Mouse (Mus musculus) brain, embryonic 14.5 days (tissue): ENCODE measurements at regions not wholly inside any gene's neighbourhood (a gene's known extent, or its start where the extent isn't known, plus 50 kb on each side); places are given as distances from the start of the nearest gene placed in this dataset.

ENCODE experiments used
- DNase-seq: peaks from one replicate; pipeline ENCODE4 v3.0.0-alpha.2; 2011; ENCODE audit warnings: low read depth
- CTCF ChIP-seq: fragments of 200-500 bp; IDR thresholded peaks from 2 replicates; pipeline ENCODE4 v1.5.1; 2012; ENCODE audit warnings: inconsistent platforms, mild to moderate bottlenecking, moderate library complexity, borderline replicate concordance; ENCODE audit not compliant: insufficient read depth, insufficient read length; ENCODE audit errors: extremely low read depth
- POLR2A ChIP-seq: fragments of 200-500 bp; IDR thresholded peaks from 2 replicates; pipeline ENCODE4 v1.6.1; 2012; ENCODE audit warnings: mild to moderate bottlenecking, inconsistent platforms, borderline replicate concordance; ENCODE audit not compliant: poor library complexity, insufficient read depth, insufficient read length, severe bottlenecking; ENCODE audit errors: extremely low read depth

- TF ChIP-seq CTCF: no peak
- TF ChIP-seq POLR2A: no peak
- peak; percentile 52 for DNase-seq
These were observed 323.8 kb downstream of the Slc4a3 start for GRCm38 (mm10) chr1:75869846-75870245.

GRCm38 (mm10) chr1:75873911-75874310, 327.8 kb downstream of the Slc4a3 start:
- TF ChIP-seq CTCF: no peak
- TF ChIP-seq POLR2A: no peak
- DNase-seq: no peak

DNA sequence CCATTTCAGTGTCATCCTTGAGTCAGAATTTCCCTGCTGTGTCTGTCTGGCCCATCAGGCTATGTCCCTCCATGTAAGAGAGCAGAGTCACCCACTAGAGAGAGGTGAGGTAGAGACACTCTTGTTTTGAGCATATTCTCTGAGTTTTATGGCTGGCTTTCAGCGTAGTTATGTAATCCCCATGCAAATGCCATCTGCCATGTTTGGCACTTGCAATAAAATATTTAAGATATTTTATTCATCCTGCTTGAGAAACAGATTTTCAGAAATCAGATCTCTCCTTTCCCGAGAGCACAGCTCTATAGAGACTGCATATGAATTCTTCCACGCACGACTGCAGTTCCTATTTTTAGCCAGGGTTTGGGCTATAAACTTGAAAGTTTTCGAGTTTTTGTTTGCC, 331.1 kb downstream of the Slc4a3 start:
- TF ChIP-seq POLR2A (no peak), CTCF (no peak)
- peak; percentile 48 for DNase-seq

DNA sequence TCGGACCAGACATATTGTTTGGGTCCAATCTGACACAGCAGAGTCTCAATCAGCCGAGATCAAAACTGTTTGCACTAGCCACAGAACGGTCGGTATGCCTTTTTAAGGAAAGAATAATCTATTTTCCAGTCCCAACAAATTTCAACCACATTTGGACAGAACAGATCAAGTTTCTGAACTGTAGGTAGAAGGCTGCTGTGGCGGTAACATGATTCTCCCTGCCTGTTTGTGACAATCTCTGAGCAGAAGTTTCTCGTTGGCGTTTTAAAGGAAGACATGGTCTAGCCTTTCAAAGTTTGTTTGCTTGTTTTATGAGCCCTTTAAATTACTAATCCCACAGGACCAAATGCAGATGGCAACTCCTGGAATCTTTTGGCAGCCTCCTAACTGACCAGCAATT, 339.6 kb downstream of the Slc4a3 start:
- TF ChIP-seq CTCF (no peak), POLR2A (no peak)
- DNase-seq: no peak

- TF ChIP-seq CTCF: no peak
- no peak for TF ChIP-seq POLR2A
- DNase-seq: peak; percentile 64
These were observed 342.6 kb downstream of the Slc4a3 start for GRCm38 (mm10) chr1:75888499-75889208.

DNA sequence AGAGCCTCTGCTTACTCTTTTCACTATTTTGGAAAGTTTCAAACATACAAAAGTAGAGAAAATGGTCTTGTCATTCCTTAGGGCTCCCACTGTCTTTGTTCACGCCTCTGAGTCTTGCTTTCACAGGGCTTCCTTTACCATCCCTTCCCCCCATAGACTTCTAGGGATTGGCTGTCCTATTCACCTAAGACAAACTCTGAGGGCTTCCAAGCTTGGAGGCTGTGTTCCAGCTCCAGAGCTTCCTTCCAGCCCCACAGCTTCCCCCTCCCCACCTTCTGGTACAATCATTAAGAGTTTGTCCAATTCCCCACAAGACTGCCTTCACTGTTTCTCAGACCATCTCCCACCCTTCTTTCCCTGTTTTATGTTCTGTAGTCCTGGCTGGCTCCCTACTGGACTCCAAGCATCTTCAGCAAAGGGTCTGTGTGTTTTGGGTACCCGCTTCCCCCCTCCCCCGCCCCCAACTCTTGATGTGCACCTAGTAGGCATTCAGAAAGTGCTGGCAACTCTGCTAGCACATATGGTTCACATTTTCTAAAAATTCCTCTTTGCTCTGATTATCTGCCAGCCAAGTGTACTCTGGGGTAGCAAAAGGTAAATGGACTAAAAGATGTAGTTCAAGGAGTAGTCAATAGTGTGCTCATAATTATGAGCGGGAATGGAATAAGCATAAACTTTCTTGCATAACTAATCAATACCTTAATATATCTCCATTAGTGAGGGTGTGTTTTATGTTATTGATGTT, 344.0 kb downstream of the Slc4a3 start:
- TF ChIP-seq POLR2A (no peak), CTCF (no peak)
- peak; percentile 60 for DNase-seq

DNA sequence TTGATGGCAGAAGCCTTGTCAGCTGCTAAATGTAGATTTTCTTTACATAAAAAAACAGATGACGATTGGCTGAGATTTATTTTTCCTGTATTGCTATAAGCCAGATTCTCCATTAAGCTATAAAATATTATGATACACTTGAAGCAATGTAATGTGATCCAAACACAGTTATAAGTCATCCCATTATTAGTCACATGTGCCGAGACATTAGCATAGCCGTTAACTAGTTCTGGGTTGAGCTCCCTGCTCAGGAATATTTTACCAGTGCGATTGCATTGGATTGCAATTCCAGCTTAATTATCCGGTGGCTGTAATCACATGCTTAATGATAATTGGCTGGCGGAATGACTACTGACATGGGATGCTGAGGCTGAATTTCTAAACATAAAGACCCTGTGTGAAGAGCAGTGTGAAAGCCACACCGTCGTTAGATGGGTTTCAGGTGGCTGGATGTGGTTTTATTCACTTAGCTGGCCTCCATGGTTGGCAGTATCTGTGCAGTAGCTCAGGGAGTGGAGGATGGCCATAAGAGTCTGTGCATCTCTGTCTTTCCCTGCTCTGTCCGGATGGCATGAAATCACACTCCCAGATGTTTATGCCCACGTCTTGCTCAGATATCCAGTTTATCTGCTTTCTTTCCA, 344.7 kb downstream of the Slc4a3 start:
- TF ChIP-seq POLR2A (no peak), CTCF (no peak)
- peak; percentile 69 for DNase-seq

GRCm38 (mm10) chr1:75895550-75895949, 349.5 kb downstream of the Slc4a3 start:
- TF ChIP-seq POLR2A (no peak), CTCF (no peak)
- no peak for DNase-seq

DNA sequence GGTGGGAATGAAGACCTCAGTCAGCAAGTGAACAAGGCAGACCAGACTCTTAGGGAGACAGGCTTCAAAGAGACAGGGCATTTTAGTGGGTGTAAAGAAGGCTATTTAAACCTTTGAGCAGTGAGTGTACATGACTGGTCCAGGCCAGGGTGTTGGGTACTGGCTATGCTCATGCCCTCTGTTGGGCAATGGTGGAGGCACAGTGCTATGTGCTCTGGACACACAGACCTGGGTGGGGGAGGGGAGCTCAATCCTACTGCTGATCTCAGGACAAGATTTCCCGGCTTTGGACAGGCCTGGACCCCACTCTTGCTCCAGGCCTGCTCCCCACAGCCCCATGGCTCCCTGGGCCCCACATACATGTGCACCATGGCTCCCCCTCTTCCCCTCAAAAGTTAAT, 355.1 kb downstream of the Slc4a3 start:
- peak; percentile 45 for DNase-seq
- TF ChIP-seq CTCF: peak; percentile 19; the same call in 1 of the 2 replicates
- TF ChIP-seq POLR2A: no peak

DNA sequence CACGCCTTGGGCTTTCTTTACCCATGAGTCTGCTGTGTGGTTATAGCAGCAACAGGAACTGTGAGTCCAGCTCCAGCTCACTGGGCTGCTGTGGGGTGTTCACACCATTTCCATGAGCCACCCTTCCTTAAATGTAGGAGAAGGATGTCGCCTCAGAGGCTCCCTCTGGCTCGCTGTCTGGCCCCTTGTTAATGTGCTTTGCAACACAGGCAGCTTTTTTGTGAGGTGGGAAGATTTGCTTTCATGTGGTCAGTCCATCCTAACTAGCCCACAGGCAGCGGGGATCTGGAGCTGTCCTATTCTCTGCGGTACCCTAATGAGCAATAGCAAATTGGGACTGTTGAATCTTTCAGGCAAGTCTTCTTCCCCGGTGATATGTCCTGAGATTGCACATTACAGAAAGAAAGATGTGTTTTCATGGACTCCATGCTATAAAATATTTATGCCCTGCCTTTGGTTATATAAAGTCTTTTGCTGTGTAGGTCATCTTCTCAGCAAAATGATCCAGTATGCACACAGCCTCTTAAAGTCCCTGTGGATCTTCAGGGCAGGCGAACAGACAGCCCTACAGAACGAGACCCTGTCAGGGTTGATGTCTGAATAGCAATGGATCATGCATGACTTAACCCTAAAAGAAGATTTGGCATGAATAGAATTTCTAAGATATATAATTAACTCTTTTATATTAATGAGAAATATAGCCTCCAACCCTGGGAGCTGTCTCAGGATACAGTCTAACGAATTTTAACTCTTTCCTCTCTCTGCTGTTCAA, 359.8 kb downstream of the Slc4a3 start:
- peak; percentile 84 for DNase-seq

DNA sequence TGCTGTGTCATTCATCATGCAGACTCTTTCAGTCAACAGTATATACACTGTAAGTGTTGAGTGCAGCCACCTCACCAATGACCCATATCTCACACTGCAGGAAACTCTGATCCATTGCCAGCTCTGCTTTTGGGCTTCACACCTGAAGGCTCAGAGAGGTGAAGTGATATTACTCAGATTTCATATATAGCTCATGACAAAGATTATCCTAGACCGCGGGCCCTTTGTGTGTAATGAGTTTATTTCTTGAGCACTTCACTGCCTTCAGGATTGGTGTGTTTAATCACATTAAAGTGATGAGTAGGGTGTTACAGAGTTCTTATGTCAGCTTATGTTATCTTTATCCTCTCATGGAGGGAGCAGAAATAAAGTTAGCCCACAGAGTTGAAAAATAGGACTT, 369.2 kb downstream of the Slc4a3 start:
- no peak for DNase-seq
- no peak for TF ChIP-seq CTCF
- TF ChIP-seq POLR2A: no peak

More for the DNA sequence above, 359.8 kb downstream of the Slc4a3 start:
- TF ChIP-seq POLR2A (no peak), CTCF (no peak)
